Mouse (Mus musculus): Measurements from ENCODE around the gene Smyd5. TPM values are rescaled to one million over a fixed set of nuclear protein-coding genes. Genes with fewer than 3 reads are reported as not detected.

Smyd5 gene
- total and polyA plus RNA-seq, 2 experiments: 6.1 to 16.2 TPM

DNA sequence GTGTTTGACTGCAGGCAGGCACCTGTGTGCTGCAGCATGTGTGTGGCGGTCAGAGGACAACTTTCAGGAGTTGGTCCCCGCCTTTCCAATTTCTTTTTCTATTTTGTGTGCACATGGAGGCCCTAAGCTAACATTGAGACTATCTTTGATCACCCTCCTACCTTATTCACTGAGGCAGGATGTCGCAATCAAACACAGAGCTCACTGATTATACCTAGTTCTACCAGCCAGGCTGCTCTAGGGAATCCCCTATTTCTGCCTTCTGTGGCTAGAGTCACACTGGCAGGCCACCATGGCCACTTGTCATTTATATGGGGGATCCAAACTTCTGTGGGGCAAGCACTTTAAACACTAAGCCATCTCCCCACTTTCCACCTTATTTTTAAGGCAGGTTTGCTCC lies 57.9 kb downstream of the Smyd5 start:
- H3K9ac ChIP-seq (ENCODE audit: low read depth, low read length): no peak overlapping the region
- no peaks in the 10 kb centered on the region for H3K79me2 ChIP-seq (ENCODE audit: control insufficient read depth, insufficient read depth, low read length)
- TF ChIP-seq POLR2A (IDR thresholded peaks at IDR 0.05; ENCODE audit: extremely low read depth, insufficient read depth, low read length) (no peak), CTCF (IDR thresholded peaks at IDR 0.05; ENCODE audit: low read depth, low read length) (no peak)
- H3K27me3 ChIP-seq (ENCODE audit: control insufficient read depth, insufficient read depth, low read length): no peaks in the 10 kb centered on the region; the same call in 1 of the 2 replicates
- no peaks in the 10 kb centered on the region for H3K4me1 ChIP-seq (ENCODE audit: control insufficient read depth, insufficient read depth, low read length)
- DNase-seq (ENCODE audit: extremely low read depth, low read depth, low spot score): no peak
- H3K4me3 ChIP-seq (ENCODE audit: insufficient read depth, low read depth, low read length): no peak overlapping the region
- WGBS: 40% methylated on average over 3 of the region's 3 CpGs
- no peaks in the 10 kb centered on the region for H3K36me3 ChIP-seq (ENCODE audit: control insufficient read depth, insufficient read depth, low read length)
- H3K27ac ChIP-seq (replicated peaks; ENCODE audit: insufficient read depth, low read depth, low read length): no peak overlapping the region

DNA sequence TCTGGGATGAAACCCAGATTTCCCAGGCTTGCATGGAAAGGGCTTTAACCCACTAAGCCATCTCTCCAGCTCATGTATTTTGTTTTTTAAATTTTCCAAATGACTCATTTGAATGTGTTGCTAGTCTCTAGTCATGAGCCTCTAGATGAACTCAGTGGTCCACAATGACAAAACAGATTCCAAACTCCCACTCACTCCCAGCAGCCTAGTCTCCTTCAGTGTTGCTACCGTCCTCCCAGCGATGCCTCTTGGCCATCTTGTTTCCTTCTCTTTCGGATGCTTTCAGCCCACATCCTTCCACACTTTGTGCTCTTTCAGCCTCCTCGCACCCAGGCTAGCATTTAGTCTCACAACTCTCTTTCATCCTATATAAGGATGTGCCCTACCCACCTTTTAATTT lies 58.5 kb downstream of the Smyd5 start:
- TF ChIP-seq CTCF (IDR thresholded peaks at IDR 0.05; ENCODE audit: low read depth, low read length): no peak
- TF ChIP-seq POLR2A (IDR thresholded peaks at IDR 0.05; ENCODE audit: extremely low read depth, insufficient read depth, low read length): no peak
- H3K36me3 ChIP-seq (ENCODE audit: control insufficient read depth, insufficient read depth, low read length): no peaks in the 10 kb centered on the region
- no peaks in the 10 kb centered on the region for H3K27me3 ChIP-seq (ENCODE audit: control insufficient read depth, insufficient read depth, low read length)
- DNase-seq (ENCODE audit: extremely low read depth, low read depth, low spot score): no peak
- no peaks in the 10 kb centered on the region for H3K4me1 ChIP-seq (ENCODE audit: control insufficient read depth, insufficient read depth, low read length)
- no peak overlapping the region for H3K27ac ChIP-seq (replicated peaks; ENCODE audit: insufficient read depth, low read depth, low read length)
- H3K79me2 ChIP-seq (ENCODE audit: control insufficient read depth, insufficient read depth, low read length): no peaks in the 10 kb centered on the region
- H3K4me3 ChIP-seq (ENCODE audit: insufficient read depth, low read depth, low read length): no peak overlapping the region
- 92% methylated on average over 4 of the region's 4 CpGs for WGBS
- no peak overlapping the region for H3K9ac ChIP-seq (ENCODE audit: low read depth, low read length)

DNA sequence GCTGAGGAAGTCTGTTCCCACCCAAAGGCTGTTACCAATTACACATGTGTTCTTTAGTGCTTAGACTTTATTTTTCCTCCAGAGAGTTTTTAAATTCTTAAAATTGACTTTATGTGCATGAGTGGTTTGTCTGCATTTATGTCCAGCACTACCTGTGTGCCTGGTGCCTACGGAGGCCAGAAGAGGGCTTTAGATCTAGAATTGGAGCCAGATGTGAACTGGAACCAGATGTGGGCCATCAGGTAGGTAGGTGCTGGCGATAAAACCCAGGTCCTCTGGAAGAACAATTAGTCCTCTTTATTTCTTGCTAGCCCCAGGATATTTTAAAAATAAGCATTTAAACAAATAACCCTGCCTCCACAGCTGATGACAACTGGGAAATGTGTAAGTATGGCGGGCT lies 59.8 kb downstream of the Smyd5 start:
- Histone ChIP-seq H3K79me2 (ENCODE audit: control insufficient read depth, insufficient read depth, low read length) (no peaks in the 10 kb centered on the region), H3K4me3 (ENCODE audit: insufficient read depth, low read depth, low read length) (no peak overlapping the region), H3K36me3 (ENCODE audit: control insufficient read depth, insufficient read depth, low read length) (no peaks in the 10 kb centered on the region), H3K4me1 (ENCODE audit: control insufficient read depth, insufficient read depth, low read length) (no peaks in the 10 kb centered on the region), H3K27ac (replicated peaks; ENCODE audit: insufficient read depth, low read depth, low read length) (no peak overlapping the region), H3K27me3 (ENCODE audit: control insufficient read depth, insufficient read depth, low read length) (no peaks in the 10 kb centered on the region), H3K9ac (ENCODE audit: low read depth, low read length) (no peak overlapping the region)
- 88% methylated on average over 3 of the region's 3 CpGs for WGBS
- no peak for DNase-seq (ENCODE audit: extremely low read depth, low read depth, low spot score)
- TF ChIP-seq POLR2A (IDR thresholded peaks at IDR 0.05; ENCODE audit: extremely low read depth, insufficient read depth, low read length): no peak
- no peak for TF ChIP-seq CTCF (IDR thresholded peaks at IDR 0.05; ENCODE audit: low read depth, low read length)

Other genes starting within 250 kb of the Smyd5 start
- gene Emx1, start 244.6 kb upstream of the Smyd5 start, total RNA-seq (2014; rRNA removed): not detected in 2 replicates
- gene Emx1, start 244.6 kb upstream of the Smyd5 start, polyA plus RNA-seq (2012; rRNA removed): not detected in 2 replicates
- 21.9 and 23.6 TPM in 2 replicates for gene Sfxn5, start 98.6 kb upstream of the Smyd5 start, total RNA-seq (2014; rRNA removed)
- 23.4 and 31.8 TPM in 2 replicates for gene Sfxn5, start 98.6 kb upstream of the Smyd5 start, polyA plus RNA-seq (2012; rRNA removed)
- gene Rab11fip5, start 57.4 kb upstream of the Smyd5 start, total RNA-seq (2014; rRNA removed): 0.46 and 0.54 TPM in 2 replicates
- gene Rab11fip5, start 57.4 kb upstream of the Smyd5 start, polyA plus RNA-seq (2012; rRNA removed): 0.55 and 1.4 TPM in 2 replicates
- not detected in 2 replicates for gene Noto, start 8.1 kb upstream of the Smyd5 start, total RNA-seq (2014; rRNA removed)
- not detected in 2 replicates for gene Noto, start 8.1 kb upstream of the Smyd5 start, polyA plus RNA-seq (2012; rRNA removed)
- 111 and 115 TPM in 2 replicates for gene Cct7, start 19.5 kb downstream of the Smyd5 start, total RNA-seq (2014; rRNA removed)
- gene Cct7, start 19.5 kb downstream of the Smyd5 start, polyA plus RNA-seq (2012; rRNA removed): 69.2 and 76.2 TPM in 2 replicates
- 6.3 and 8.7 TPM in 2 replicates for gene Pradc1, start 20.0 kb downstream of the Smyd5 start, total RNA-seq (2014; rRNA removed)
- gene Pradc1, start 20.0 kb downstream of the Smyd5 start, polyA plus RNA-seq (2012; rRNA removed): 19.7 and 20.3 TPM in 2 replicates
- gene Fbxo41, start 71.0 kb downstream of the Smyd5 start, total RNA-seq (2014; rRNA removed): not detected in 2 replicates
- not detected in 2 replicates for gene Fbxo41, start 71.0 kb downstream of the Smyd5 start, polyA plus RNA-seq (2012; rRNA removed)
- not detected in 2 replicates for gene Egr4, start 81.6 kb downstream of the Smyd5 start, total RNA-seq (2014; rRNA removed)
- gene Egr4, start 81.6 kb downstream of the Smyd5 start, polyA plus RNA-seq (2012; rRNA removed): not detected in 2 replicates
- 2.3 and 2.7 TPM in 2 replicates for gene Alms1, start 155.5 kb downstream of the Smyd5 start, total RNA-seq (2014; rRNA removed)
- gene Alms1, start 155.5 kb downstream of the Smyd5 start, polyA plus RNA-seq (2012; rRNA removed): 0.13 and 0.14 TPM in 2 replicates